25 mouse cellular contexts compared by ENCODE assay signal in the genomic region with DNA sequence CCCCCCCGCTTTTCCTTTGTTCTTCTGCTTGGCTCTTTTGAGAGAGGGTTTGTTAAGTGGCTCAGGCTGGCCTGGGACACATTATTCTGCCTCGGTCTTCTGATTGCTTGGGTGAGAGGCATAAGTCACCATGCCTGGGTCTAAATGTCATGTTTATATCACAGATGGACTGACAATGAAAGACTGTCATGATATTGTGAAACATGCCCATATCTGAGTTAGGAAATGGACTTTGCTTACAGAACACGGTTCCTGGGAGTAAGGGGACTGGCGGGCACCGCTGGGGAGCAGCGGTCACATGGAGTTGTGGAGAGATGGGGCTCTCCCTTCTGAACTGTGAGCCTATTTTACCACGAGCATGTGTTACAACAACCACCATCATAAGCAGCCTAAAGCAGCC. TPM values are rescaled to one million over a fixed set of nuclear protein-coding genes. Genes with fewer than 3 reads are reported as not detected.
DNase-seq lines count a peak whose midpoint lies in the region; ATAC-seq and TF ChIP-seq lines count a peak whose summit lies in the region.
"Had no signal": no experiment of that assay in that cellular context is flagged by ENCODE, and none has a peak within 500 bp of the region (broad histone marks: within the 10 kb centered on the region; RNA-seq: fewer than 3 reads in every experiment).

No protein-coding gene starts in this region.

- H3K36me3 ChIP-seq in forebrain, embryonic 12.5 days (replicated peaks): peaks cover 20% of the 10 kb centered on the region
- H3K36me3 ChIP-seq in forebrain, embryonic 15.5 days: peaks cover 13% of the 10 kb centered on the region; the same call in 1 of the 2 replicates
- no peaks in the 10 kb centered on the region; the same call in 1 of the 2 replicates for H3K36me3 ChIP-seq in liver, embryonic 16.5 days (ENCODE audit: control insufficient read depth, insufficient read depth)
- peaks cover 52% of the 10 kb centered on the region for H3K36me3 ChIP-seq in liver, embryonic 12.5 days
- peaks cover 38% of the 10 kb centered on the region for H3K36me3 ChIP-seq in midbrain, embryonic 14.5 days (ENCODE audit: control insufficient read depth, insufficient read depth, low read length)
- peaks cover 48% of the 10 kb centered on the region for H3K36me3 ChIP-seq in midbrain, postnatal 0 days (ENCODE audit: insufficient read depth, low read length)

- no peaks in the 10 kb centered on the region for H3K9me3 ChIP-seq in forebrain, embryonic 12.5 days
- no peaks in the 10 kb centered on the region for H3K9me3 ChIP-seq in forebrain, embryonic 15.5 days
- H3K9me3 ChIP-seq in liver, embryonic 16.5 days (replicated peaks; ENCODE audit: control insufficient read depth, low read length): no peaks in the 10 kb centered on the region
- no peaks in the 10 kb centered on the region for H3K9me3 ChIP-seq in liver, embryonic 12.5 days (replicated peaks)
- no peaks in the 10 kb centered on the region for H3K9me3 ChIP-seq in midbrain, embryonic 14.5 days (ENCODE audit: control insufficient read depth, low read length)
- no peaks in the 10 kb centered on the region for H3K9me3 ChIP-seq in midbrain, postnatal 0 days (ENCODE audit: low read length)
- H3K9me3 ChIP-seq: embryonic facial prominence, embryonic 15.5 days; limb, embryonic 15.5 days; megakaryocyte, embryonic 14.5 days had no signal

- TF ChIP-seq CTCF in midbrain, postnatal 0 days (IDR thresholded peaks at IDR 0.05): no peak

- ATAC-seq in forebrain, embryonic 12.5 days (ENCODE audit: low FRiP score): no peak
- ATAC-seq in forebrain, embryonic 15.5 days (replicated peaks): no peak
- ATAC-seq in liver, embryonic 16.5 days (ENCODE audit: low read depth): peak; percentile 35
- ATAC-seq in liver, embryonic 12.5 days: no peak
- ATAC-seq in midbrain, embryonic 14.5 days (ENCODE audit: low FRiP score, low TSS enrichment): no peak
- ATAC-seq in midbrain, postnatal 0 days (ENCODE audit: low FRiP score): no peak
- ATAC-seq: hindbrain, postnatal 0 days had no signal

- no peak overlapping the region for H3K4me2 ChIP-seq in forebrain, embryonic 12.5 days
- no peak overlapping the region for H3K4me2 ChIP-seq in forebrain, embryonic 15.5 days (replicated peaks)
- H3K4me2 ChIP-seq in liver, embryonic 16.5 days (ENCODE audit: low read depth, low read length): no peak overlapping the region
- H3K4me2 ChIP-seq in liver, embryonic 12.5 days: no peak overlapping the region
- no peak overlapping the region for H3K4me2 ChIP-seq in midbrain, embryonic 14.5 days (ENCODE audit: low read length)
- no peak overlapping the region for H3K4me2 ChIP-seq in midbrain, postnatal 0 days (ENCODE audit: low read depth, low read length, poor library complexity, severe bottlenecking)
- H3K4me2 ChIP-seq: embryonic facial prominence, embryonic 15.5 days; heart, embryonic 11.5 days; limb, embryonic 15.5 days had no signal

- DNase-seq in midbrain, embryonic 14.5 days: no peak
- DNase-seq in midbrain, postnatal 0 days (ENCODE audit: low spot score): no peak
- no peak for DNase-seq in gastrocnemius, postnatal 10 days
- DNase-seq in adrenal gland, adult 2 months: no peak
- DNase-seq: adrenal gland, postnatal 36 days; cerebellum, adult 9-10 months; gastrocnemius, postnatal 14 days; heart, adult 11 months; kidney, adult 18-20 months; kidney, postnatal 4 days; layer of hippocampus, adult 9-11 months; lung, postnatal 36 days had no signal

- 0 out of 2 replicates have a peak overlapping the region, but pooled peaks have one; percentile 13 for H3K27ac ChIP-seq in forebrain, embryonic 12.5 days
- no peak overlapping the region; the same call in 1 of the 2 replicates for H3K27ac ChIP-seq in forebrain, embryonic 15.5 days (replicated peaks)
- H3K27ac ChIP-seq in liver, embryonic 16.5 days (ENCODE audit: low read length): peak overlapping the region; percentile 38
- H3K27ac ChIP-seq in liver, embryonic 12.5 days: no peak overlapping the region
- 0 out of 2 replicates have a peak overlapping the region, but pooled peaks have one; percentile 26 for H3K27ac ChIP-seq in midbrain, embryonic 14.5 days (replicated peaks; ENCODE audit: low read depth, low read length)
- H3K27ac ChIP-seq in midbrain, postnatal 0 days (ENCODE audit: low read depth, low read length): no peak overlapping the region
- H3K27ac ChIP-seq: embryonic facial prominence, embryonic 15.5 days; hindbrain, postnatal 0 days; left cerebral cortex, adult 2 months; limb, embryonic 15.5 days had no signal

- 52% methylated on average over 6 of the region's 7 CpGs for WGBS in forebrain, embryonic 12.5 days
- 37% methylated on average over 7 of the region's 7 CpGs for WGBS in forebrain, embryonic 15.5 days
- 59% methylated on average over 6 of the region's 7 CpGs for WGBS in liver, embryonic 16.5 days (ENCODE audit: insufficient replicate concordance)
- 69% methylated on average over 6 of the region's 7 CpGs for WGBS in liver, embryonic 12.5 days (ENCODE audit: insufficient replicate concordance)
- 56% methylated on average over 6 of the region's 7 CpGs for WGBS in midbrain, embryonic 14.5 days
- 57% methylated on average over 7 of the region's 7 CpGs for WGBS in midbrain, postnatal 0 days

- no peaks in the 10 kb centered on the region for H3K27me3 ChIP-seq in forebrain, embryonic 12.5 days
- H3K27me3 ChIP-seq in forebrain, embryonic 15.5 days: no peaks in the 10 kb centered on the region
- H3K27me3 ChIP-seq in liver, embryonic 16.5 days (ENCODE audit: control insufficient read depth, insufficient read depth, low read depth, low read length): no peaks in the 10 kb centered on the region
- no peaks in the 10 kb centered on the region for H3K27me3 ChIP-seq in liver, embryonic 12.5 days (replicated peaks)
- no peaks in the 10 kb centered on the region for H3K27me3 ChIP-seq in midbrain, embryonic 14.5 days (ENCODE audit: control insufficient read depth, insufficient read depth, low read length)
- H3K27me3 ChIP-seq in midbrain, postnatal 0 days (ENCODE audit: insufficient read depth, low read length): no peaks in the 10 kb centered on the region
- H3K27me3 ChIP-seq: embryonic facial prominence, embryonic 15.5 days; limb, embryonic 15.5 days; megakaryocyte, embryonic 14.5 days had no signal

- no peak overlapping the region for H3K4me3 ChIP-seq in forebrain, embryonic 12.5 days (replicated peaks)
- H3K4me3 ChIP-seq in forebrain, embryonic 15.5 days: no peak overlapping the region
- no peak overlapping the region for H3K4me3 ChIP-seq in liver, embryonic 16.5 days (ENCODE audit: low read depth, low read length)
- H3K4me3 ChIP-seq in liver, embryonic 12.5 days: no peak overlapping the region
- H3K4me3 ChIP-seq in midbrain, embryonic 14.5 days (replicated peaks; ENCODE audit: low read depth, low read length): no peak overlapping the region
- H3K4me3 ChIP-seq in midbrain, postnatal 0 days (ENCODE audit: low read depth, low read length): no peak overlapping the region
- H3K4me3 ChIP-seq: embryonic facial prominence, embryonic 15.5 days; left cerebral cortex, adult 2 months; limb, embryonic 15.5 days; megakaryocyte, embryonic 14.5 days had no signal

- peaks cover 8% of the 10 kb centered on the region; the same call in 1 of the 2 replicates for H3K4me1 ChIP-seq in forebrain, embryonic 12.5 days
- H3K4me1 ChIP-seq in forebrain, embryonic 15.5 days: no peaks in the 10 kb centered on the region; the same call in 1 of the 2 replicates
- peaks cover 43% of the 10 kb centered on the region for H3K4me1 ChIP-seq in liver, embryonic 16.5 days (ENCODE audit: control insufficient read depth, low read depth, low read length)
- H3K4me1 ChIP-seq in liver, embryonic 12.5 days: peaks cover 57% of the 10 kb centered on the region
- no peaks in the 10 kb centered on the region for H3K4me1 ChIP-seq in midbrain, embryonic 14.5 days (ENCODE audit: control insufficient read depth, insufficient read depth, low read length)
- no peaks in the 10 kb centered on the region for H3K4me1 ChIP-seq in midbrain, postnatal 0 days (ENCODE audit: insufficient read depth, low read length)
- H3K4me1 ChIP-seq: embryonic facial prominence, embryonic 15.5 days; limb, embryonic 15.5 days had no signal

- H3K9ac ChIP-seq in forebrain, embryonic 12.5 days: no peak overlapping the region
- no peak overlapping the region for H3K9ac ChIP-seq in forebrain, embryonic 15.5 days (replicated peaks)
- no peak overlapping the region for H3K9ac ChIP-seq in liver, embryonic 16.5 days (ENCODE audit: low read depth, low read length)
- H3K9ac ChIP-seq in liver, embryonic 12.5 days: no peak overlapping the region
- H3K9ac ChIP-seq in midbrain, embryonic 14.5 days (replicated peaks; ENCODE audit: low read length): no peak overlapping the region
- H3K9ac ChIP-seq in midbrain, postnatal 0 days (replicated peaks; ENCODE audit: low read length, poor library complexity, severe bottlenecking): no peak overlapping the region
- H3K9ac ChIP-seq: embryonic facial prominence, embryonic 15.5 days; limb, embryonic 15.5 days had no signal

RNA-seq across cellular contexts. Expression of gene Dpf1, which starts 30.4 kb away (rescaled TPM):
- polyA plus RNA-seq in forebrain, embryonic 12.5 days (2016; fragmentation: Nextera tagmentation; extraction: Ambion mirVana): 118 and 147 TPM in 2 replicates
- polyA plus RNA-seq in forebrain, embryonic 15.5 days (2015; fragmentation: Nextera tagmentation; extraction: Ambion mirVana): 240 and 243 TPM in 2 replicates
- 1.2 and 1.5 TPM in 2 replicates for polyA plus RNA-seq in liver, embryonic 16.5 days (2015; fragmentation: Nextera tagmentation; extraction: Ambion mirVana)
- 2.6 and 3.6 TPM in 2 replicates for polyA plus RNA-seq in liver, embryonic 12.5 days (2016; fragmentation: Nextera tagmentation; extraction: Ambion mirVana)
- polyA plus RNA-seq in midbrain, embryonic 14.5 days (2014; fragmentation: Nextera tagmentation; extraction: Ambion mirVana): 203 and 214 TPM in 2 replicates
- total RNA-seq in midbrain, postnatal 0 days (2014; rRNA removed): 192 and 197 TPM in 2 replicates
- polyA plus RNA-seq in midbrain, postnatal 0 days (2015; fragmentation: Nextera tagmentation; extraction: Ambion mirVana): 160 and 162 TPM in 2 replicates
- total RNA-seq in gastrocnemius, postnatal 10 days (2021): 1 to 10 TPM; 3.4 to 3.8 TPM
- total RNA-seq in adrenal gland, adult 2 months (2021): 1 to 10 TPM; 1.5 to 3.3 TPM
- polyA plus RNA-seq in adrenal gland, adult 2 months (2012; rRNA removed): 2.9 and 3.1 TPM in 2 replicates
- total RNA-seq: monocyte, adult 5-6 weeks; neutrophil, adult 5-6 weeks had no signal

RNA-seq across cellular contexts. Expression of gene Ppp1r14a, which starts 45.0 kb away (rescaled TPM):
- polyA plus RNA-seq in forebrain, embryonic 12.5 days (2016; fragmentation: Nextera tagmentation; extraction: Ambion mirVana): 14.8 and 16.5 TPM in 2 replicates
- polyA plus RNA-seq in forebrain, embryonic 15.5 days (2015; fragmentation: Nextera tagmentation; extraction: Ambion mirVana): 6.5 and 8.7 TPM in 2 replicates
- polyA plus RNA-seq in liver, embryonic 16.5 days (2015; fragmentation: Nextera tagmentation; extraction: Ambion mirVana): 2.5 and 2.7 TPM in 2 replicates
- polyA plus RNA-seq in liver, embryonic 12.5 days (2016; fragmentation: Nextera tagmentation; extraction: Ambion mirVana): 4.6 and 5.1 TPM in 2 replicates
- 0.94 and 3.9 TPM in 2 replicates for polyA plus RNA-seq in midbrain, embryonic 14.5 days (2014; fragmentation: Nextera tagmentation; extraction: Ambion mirVana)
- total RNA-seq in midbrain, postnatal 0 days (2014; rRNA removed): 1.3 TPM in 2 replicates
- 1.4 and 1.7 TPM in 2 replicates for polyA plus RNA-seq in midbrain, postnatal 0 days (2015; fragmentation: Nextera tagmentation; extraction: Ambion mirVana)
- total RNA-seq in gastrocnemius, postnatal 10 days (2021): 10 to 100 TPM; 11.8 to 13.3 TPM
- total RNA-seq in adrenal gland, adult 2 months (2021): 1 to 10 TPM; 5.5 to 9.8 TPM
- 9.2 and 12.1 TPM in 2 replicates for polyA plus RNA-seq in adrenal gland, adult 2 months (2012; rRNA removed)
- total RNA-seq: hematopoietic stem cell, adult 5-6 weeks; monocyte, adult 5-6 weeks; neutrophil, adult 5-6 weeks had no signal

RNA-seq across cellular contexts. Expression of gene Spint2, which starts 52.4 kb away (rescaled TPM):
- 42.2 and 45.0 TPM in 2 replicates for polyA plus RNA-seq in forebrain, embryonic 12.5 days (2016; fragmentation: Nextera tagmentation; extraction: Ambion mirVana)
- polyA plus RNA-seq in forebrain, embryonic 15.5 days (2015; fragmentation: Nextera tagmentation; extraction: Ambion mirVana): 43.8 and 48.8 TPM in 2 replicates
- polyA plus RNA-seq in liver, embryonic 16.5 days (2015; fragmentation: Nextera tagmentation; extraction: Ambion mirVana): 30.9 and 38.6 TPM in 2 replicates
- polyA plus RNA-seq in liver, embryonic 12.5 days (2016; fragmentation: Nextera tagmentation; extraction: Ambion mirVana): 25.9 and 28.4 TPM in 2 replicates
- polyA plus RNA-seq in midbrain, embryonic 14.5 days (2014; fragmentation: Nextera tagmentation; extraction: Ambion mirVana): 52.3 and 66.3 TPM in 2 replicates
- 46.6 and 47.7 TPM in 2 replicates for total RNA-seq in midbrain, postnatal 0 days (2014; rRNA removed)
- polyA plus RNA-seq in midbrain, postnatal 0 days (2015; fragmentation: Nextera tagmentation; extraction: Ambion mirVana): 148 and 153 TPM in 2 replicates
- 1 to 10 TPM; 6.6 to 8.2 TPM for total RNA-seq in gastrocnemius, postnatal 10 days (2021)
- total RNA-seq in adrenal gland, adult 2 months (2021): 10 to 100 TPM; 44.3 to 53.9 TPM
- 61.1 and 90.2 TPM in 2 replicates for polyA plus RNA-seq in adrenal gland, adult 2 months (2012; rRNA removed)

Comparison
In these comparisons a context has a peak if more than half of its experiments do, and no peak if none do; other contexts are left out.
1. H3K27ac ChIP-seq: peak in forebrain, embryonic 12.5 days (single experiment), liver, embryonic 16.5 days (single experiment) and midbrain, embryonic 14.5 days (single experiment); none in forebrain, embryonic 15.5 days (single experiment), liver, embryonic 12.5 days (single experiment) and midbrain, postnatal 0 days (single experiment).
2. RNA of gene Dpf1, which starts 30.4 kb away (polyA plus RNA-seq): 240 to 243 TPM in forebrain, embryonic 15.5 days, 203 to 214 TPM in midbrain, embryonic 14.5 days, 160 to 162 TPM in midbrain, postnatal 0 days and 118 to 147 TPM in forebrain, embryonic 12.5 days; 2.9 to 3.1 TPM in adrenal gland, adult 2 months, 2.6 to 3.6 TPM in liver, embryonic 12.5 days and 1.2 to 1.5 TPM in liver, embryonic 16.5 days; every median in the first group is over 10 times any median in the second.